In genomic region chr6:122310187-122310820, GRCm38 (mm10) we compare ENCODE assay signal across 10 mouse cellular contexts. TPM values are rescaled to one million over a fixed set of nuclear protein-coding genes. Genes with fewer than 3 reads are reported as not detected.
A peak's percentile ranks its signal among the peaks of the same experiment; 100 is the strongest.
DNase-seq lines count a peak whose midpoint lies in the region; ATAC-seq and TF ChIP-seq lines count a peak whose summit lies in the region.
"Had no signal": no experiment of that assay in that cellular context is flagged by ENCODE, and none has a peak within 500 bp of the region (broad histone marks: within the 10 kb centered on the region; RNA-seq: fewer than 3 reads in every experiment).

No protein-coding gene starts in this region.

- H3K27ac ChIP-seq in heart, postnatal 0 days (ENCODE audit: low read depth), result no peak overlapping the region; the same call in 1 of the 2 replicates
- no peak overlapping the region for H3K27ac ChIP-seq in bone marrow, adult 2 months (ENCODE audit: control insufficient read depth, insufficient read depth, low read depth, low read length, poor library complexity)
- no peak overlapping the region for H3K27ac ChIP-seq in hindbrain, postnatal 0 days
- H3K27ac ChIP-seq in midbrain, embryonic 14.5 days (replicated peaks; ENCODE audit: low read depth, low read length), result no peak overlapping the region

- ATAC-seq in heart, postnatal 0 days (ENCODE audit: insufficient read depth, low read depth), result no peak
- ATAC-seq in hindbrain, postnatal 0 days, result no peak
- ATAC-seq in midbrain, embryonic 14.5 days (ENCODE audit: low FRiP score, low TSS enrichment), result no peak

- peaks cover 14% of the 10 kb centered on the region for H3K4me1 ChIP-seq in heart, postnatal 0 days (ENCODE audit: control insufficient read depth, insufficient read depth)
- H3K4me1 ChIP-seq in bone marrow, adult 2 months (ENCODE audit: control insufficient read depth, insufficient read depth, low read length), result no peaks in the 10 kb centered on the region
- H3K4me1 ChIP-seq in hindbrain, postnatal 0 days (ENCODE audit: insufficient read depth, low read length), result peaks cover 8% of the 10 kb centered on the region; the same call in 1 of the 2 replicates
- peaks cover 17% of the 10 kb centered on the region for H3K4me1 ChIP-seq in midbrain, embryonic 14.5 days (ENCODE audit: control insufficient read depth, insufficient read depth, low read length)

- DNase-seq in heart, postnatal 0 days (ENCODE audit: low spot score), result no peak
- DNase-seq in heart, postnatal 14 days, result no peak
- no peak for DNase-seq in hindbrain, postnatal 0 days (ENCODE audit: low spot score)
- no peak for DNase-seq in midbrain, embryonic 14.5 days
- no peak for DNase-seq in thymus, postnatal 4 days
- no peak for DNase-seq in ovary, adult 18-20 months (ENCODE audit: low spot score)
- no peak for DNase-seq in cerebellum, postnatal 4 days (ENCODE audit: low spot score in 2 of 2)
- DNase-seq: gastrocnemius, postnatal 14 days; retina, postnatal 1 day had no signal

- peak overlapping the region; percentile 95; the same call in 1 of the 2 replicates for H3K9ac ChIP-seq in heart, postnatal 0 days (replicated peaks; ENCODE audit: low read depth, low read length)
- 0 out of 2 replicates have a peak overlapping the region, but pooled peaks have one; percentile 2 for H3K9ac ChIP-seq in hindbrain, postnatal 0 days (replicated peaks; ENCODE audit: low read length)
- H3K9ac ChIP-seq in midbrain, embryonic 14.5 days (replicated peaks; ENCODE audit: low read length), result no peak overlapping the region

- H3K27me3 ChIP-seq in heart, postnatal 0 days (ENCODE audit: control insufficient read depth, insufficient read depth, low read length), result no peaks in the 10 kb centered on the region
- H3K27me3 ChIP-seq in hindbrain, postnatal 0 days (ENCODE audit: insufficient read depth, low read length), result no peaks in the 10 kb centered on the region
- H3K27me3 ChIP-seq in midbrain, embryonic 14.5 days (ENCODE audit: control insufficient read depth, insufficient read depth, low read length), result no peaks in the 10 kb centered on the region

- no peaks in the 10 kb centered on the region for H3K9me3 ChIP-seq in heart, postnatal 0 days (replicated peaks; ENCODE audit: control insufficient read depth, low read length)
- H3K9me3 ChIP-seq in hindbrain, postnatal 0 days (ENCODE audit: low read length), result no peaks in the 10 kb centered on the region
- H3K9me3 ChIP-seq in midbrain, embryonic 14.5 days (ENCODE audit: control insufficient read depth, low read length), result no peaks in the 10 kb centered on the region

- H3K4me3 ChIP-seq in heart, postnatal 0 days (ENCODE audit: low read depth, low read length), result peak overlapping the region; percentile 98
- H3K4me3 ChIP-seq in bone marrow, adult 2 months (replicated peaks; ENCODE audit: control insufficient read depth, low read depth, low read length), result peak overlapping the region; percentile 30
- H3K4me3 ChIP-seq in hindbrain, postnatal 0 days (ENCODE audit: low read length), result peak overlapping the region; percentile 79; the same call in 1 of the 2 replicates
- peak overlapping the region; percentile 7; the same call in 1 of the 2 replicates for H3K4me3 ChIP-seq in midbrain, embryonic 14.5 days (replicated peaks; ENCODE audit: low read depth, low read length)

- no peak for TF ChIP-seq EP300 in heart, postnatal 0 days (IDR thresholded peaks at IDR 0.05; ENCODE audit: low read depth)

- TF ChIP-seq CTCF in heart, postnatal 0 days (IDR thresholded peaks at IDR 0.05; ENCODE audit: low read depth), result no peak
- TF ChIP-seq CTCF in bone marrow, adult 2 months (IDR thresholded peaks at IDR 0.05; ENCODE audit: control insufficient read depth, insufficient read depth, low read length), result no peak
- no peak for TF ChIP-seq CTCF in hindbrain, postnatal 0 days (IDR thresholded peaks at IDR 0.05; ENCODE audit: low read depth)

- H3K4me2 ChIP-seq in heart, postnatal 0 days (ENCODE audit: low read depth, low read length), result peak overlapping the region; percentile 98
- peak overlapping the region; percentile 84 for H3K4me2 ChIP-seq in hindbrain, postnatal 0 days (ENCODE audit: low read depth, low read length)
- H3K4me2 ChIP-seq in midbrain, embryonic 14.5 days (ENCODE audit: low read length), result peak overlapping the region; percentile 91

- WGBS in heart, postnatal 0 days, result 56% methylated on average over 5 of the region's 5 CpGs
- 14% methylated on average over 5 of the region's 5 CpGs for WGBS in bone marrow, adult 2 months
- 77% methylated on average over 5 of the region's 5 CpGs for WGBS in hindbrain, postnatal 0 days
- 89% methylated on average over 5 of the region's 5 CpGs for WGBS in midbrain, embryonic 14.5 days

- TF ChIP-seq POLR2A in bone marrow, adult 2 months (IDR thresholded peaks at IDR 0.05; ENCODE audit: borderline replicate concordance, control insufficient read depth, low read depth, low read length), result no peak

- intact Hi-C loops in heart, postnatal 14 days (cut with DNase I), result loop anchor here (2.0 to 5.0 kb wide), 2 partner anchors 28 to 82 kb away; no protein-coding TSS in a partner anchor

- H3K36me3 ChIP-seq in heart, postnatal 0 days (replicated peaks; ENCODE audit: control insufficient read depth, insufficient read depth, low read length), result peaks cover 26% of the 10 kb centered on the region
- peaks cover 20% of the 10 kb centered on the region; the same call in 1 of the 2 replicates for H3K36me3 ChIP-seq in hindbrain, postnatal 0 days (ENCODE audit: insufficient read depth, low read length)
- H3K36me3 ChIP-seq in midbrain, embryonic 14.5 days (ENCODE audit: control insufficient read depth, insufficient read depth, low read length), result peaks cover 35% of the 10 kb centered on the region

RNA-seq across cellular contexts. Expression of gene M6pr, which starts 1.8 kb away (rescaled TPM):
- 55.9 and 58.4 TPM in 2 replicates for total RNA-seq in heart, postnatal 0 days (2014; rRNA removed; ENCODE audit: low replicate concordance)
- 52.2 and 52.9 TPM in 2 replicates for polyA plus RNA-seq in heart, postnatal 0 days (2015; fragmentation: Nextera tagmentation; extraction: Ambion mirVana)
- total RNA-seq in heart, postnatal 14 days (2021), result 10 to 100 TPM; 38.0 to 40.1 TPM
- polyA plus RNA-seq in bone marrow, adult 2 months (2011; ENCODE audit: insufficient read depth, insufficient read length, low replicate concordance, missing spikeins), result 37.2 and 37.7 TPM in 2 replicates
- total RNA-seq in hindbrain, postnatal 0 days (2014; rRNA removed), result 48.5 and 48.8 TPM in 2 replicates
- polyA plus RNA-seq in hindbrain, postnatal 0 days (2015; fragmentation: Nextera tagmentation; extraction: Ambion mirVana), result 46.7 and 48.5 TPM in 2 replicates
- 40.2 and 60.9 TPM in 2 replicates for polyA plus RNA-seq in midbrain, embryonic 14.5 days (2014; fragmentation: Nextera tagmentation; extraction: Ambion mirVana)

RNA-seq across cellular contexts. Expression of gene Klrg1, which starts 27.6 kb away (rescaled TPM):
- total RNA-seq in heart, postnatal 0 days (2014; rRNA removed; ENCODE audit: low replicate concordance), result not detected in 2 replicates
- polyA plus RNA-seq in heart, postnatal 0 days (2015; fragmentation: Nextera tagmentation; extraction: Ambion mirVana), result not detected in 2 replicates
- total RNA-seq in heart, postnatal 14 days (2021), result not detected
- not detected in 2 replicates for polyA plus RNA-seq in bone marrow, adult 2 months (2011; ENCODE audit: insufficient read depth, insufficient read length, low replicate concordance, missing spikeins)
- 0.52 TPM in 1 of 2 replicates, not detected in the other for total RNA-seq in hindbrain, postnatal 0 days (2014; rRNA removed)
- 0.74 and 1.3 TPM in 2 replicates for polyA plus RNA-seq in hindbrain, postnatal 0 days (2015; fragmentation: Nextera tagmentation; extraction: Ambion mirVana)
- 0.92 and 1.0 TPM in 2 replicates for polyA plus RNA-seq in midbrain, embryonic 14.5 days (2014; fragmentation: Nextera tagmentation; extraction: Ambion mirVana)
- total RNA-seq: gastrocnemius, postnatal 14 days had no signal

RNA-seq across cellular contexts. Expression of gene Phc1, which starts 30.1 kb away (rescaled TPM):
- total RNA-seq in heart, postnatal 0 days (2014; rRNA removed; ENCODE audit: low replicate concordance), result 19.6 TPM in 2 replicates
- polyA plus RNA-seq in heart, postnatal 0 days (2015; fragmentation: Nextera tagmentation; extraction: Ambion mirVana), result 4.3 and 4.6 TPM in 2 replicates
- 10 to 100 TPM; 15.4 to 15.9 TPM for total RNA-seq in heart, postnatal 14 days (2021)
- 4.0 and 13.6 TPM in 2 replicates for polyA plus RNA-seq in bone marrow, adult 2 months (2011; ENCODE audit: insufficient read depth, insufficient read length, low replicate concordance, missing spikeins)
- total RNA-seq in hindbrain, postnatal 0 days (2014; rRNA removed), result 64.0 and 73.6 TPM in 2 replicates
- polyA plus RNA-seq in hindbrain, postnatal 0 days (2015; fragmentation: Nextera tagmentation; extraction: Ambion mirVana), result 20.5 and 21.1 TPM in 2 replicates
- 43.3 and 46.7 TPM in 2 replicates for polyA plus RNA-seq in midbrain, embryonic 14.5 days (2014; fragmentation: Nextera tagmentation; extraction: Ambion mirVana)

Comparison
In these comparisons a context has a peak if more than half of its experiments do, and no peak if none do; other contexts are left out.
1. H3K4me3 ChIP-seq: peak in every context shown above with its lines; median percentile 98 in heart, postnatal 0 days; 79 in hindbrain, postnatal 0 days; 30 in bone marrow, adult 2 months; 7 in midbrain, embryonic 14.5 days.